Mouse (Mus musculus): ENCODE measurements around the gene Rae1.
A peak's percentile ranks its signal among the peaks of the same experiment; 100 is the strongest.

Gene Rae1

DNA sequence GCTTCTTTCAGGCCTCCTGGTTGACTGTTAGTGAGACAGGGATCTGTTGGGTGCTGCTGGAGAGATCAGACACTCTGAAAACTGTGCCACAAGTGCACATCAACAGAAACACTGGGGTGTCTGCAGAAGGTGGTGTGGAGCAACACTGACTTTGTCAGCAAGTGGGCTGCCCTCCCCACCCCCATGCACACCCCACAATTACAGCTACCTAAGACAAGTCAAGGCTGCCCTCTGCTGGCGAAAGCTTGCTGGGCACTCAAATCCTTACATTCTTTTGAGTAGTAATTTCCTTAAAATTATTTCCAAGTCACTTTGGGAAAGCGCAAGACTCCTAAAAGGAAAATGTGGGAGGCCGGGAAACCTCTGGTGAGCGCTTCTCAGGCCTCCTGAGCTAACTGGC, 3.7 kb upstream of the Rae1 start:
- DNase-seq, result peak; percentile 28

GRCm38 (mm10) chr2:172997748-172998147, 2.2 kb upstream of the Rae1 start:
- DNase-seq, result no peak

- no peak for DNase-seq
Measured at GRCm38 (mm10) chr2:172998478-172998877, 1.4 kb upstream of the Rae1 start.

DNA sequence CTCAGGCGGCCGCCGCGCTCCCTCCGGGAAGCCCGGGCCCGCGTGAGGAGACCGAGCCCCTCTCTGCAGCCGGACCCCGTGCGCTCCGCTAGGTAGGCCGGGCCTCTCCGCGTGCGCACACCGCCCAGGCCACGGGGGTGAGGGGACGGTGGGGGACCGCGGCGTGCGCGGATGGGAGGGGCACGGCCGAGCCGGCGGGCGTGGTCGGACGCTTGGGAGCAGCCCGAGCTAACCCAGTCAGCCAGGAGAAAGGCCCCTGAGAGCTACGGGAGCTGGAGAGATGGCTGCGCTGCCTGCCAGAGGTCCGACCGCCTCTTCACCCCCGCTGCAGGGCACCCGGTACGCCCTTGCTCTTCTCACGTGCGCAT, 352 bp downstream of the Rae1 start:
- DNase-seq, result no peak

- DNase-seq, result no peak
Measured at GRCm38 (mm10) chr2:173000921-173001320, 1.0 kb downstream of the Rae1 start.

- DNase-seq, result no peak
Measured at GRCm38 (mm10) chr2:173003737-173004136, 3.8 kb downstream of the Rae1 start.

DNA sequence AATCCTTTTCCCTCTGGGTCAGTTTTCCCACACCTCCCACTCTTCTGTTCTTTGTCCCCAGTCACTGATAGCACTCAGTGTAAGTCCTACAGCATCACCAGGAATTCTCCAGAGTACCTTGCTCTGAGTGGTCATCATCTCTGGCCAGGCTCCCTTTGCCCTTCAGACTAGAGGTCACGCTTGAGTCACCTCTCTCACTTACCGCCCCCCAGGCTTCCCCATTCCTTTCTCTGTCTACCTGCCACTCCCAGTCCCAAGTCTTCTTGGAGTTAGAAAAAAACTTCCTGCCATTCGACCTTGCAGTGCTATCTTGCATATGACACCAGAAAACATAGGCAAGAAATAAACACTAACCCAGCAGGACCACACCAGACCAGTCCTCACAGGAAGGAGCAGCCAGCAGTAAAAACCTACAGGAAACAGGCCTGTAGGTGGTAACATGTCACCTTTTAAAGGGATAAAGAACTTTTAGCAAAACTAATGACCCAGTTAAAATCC, 10.4 kb downstream of the Rae1 start:
- no peak for DNase-seq

- no peak for DNase-seq
Measured at GRCm38 (mm10) chr2:173011440-173011839, 11.5 kb downstream of the Rae1 start.

- DNase-seq, result no peak
Measured at GRCm38 (mm10) chr2:173014741-173015287, 14.9 kb downstream of the Rae1 start.

DNA sequence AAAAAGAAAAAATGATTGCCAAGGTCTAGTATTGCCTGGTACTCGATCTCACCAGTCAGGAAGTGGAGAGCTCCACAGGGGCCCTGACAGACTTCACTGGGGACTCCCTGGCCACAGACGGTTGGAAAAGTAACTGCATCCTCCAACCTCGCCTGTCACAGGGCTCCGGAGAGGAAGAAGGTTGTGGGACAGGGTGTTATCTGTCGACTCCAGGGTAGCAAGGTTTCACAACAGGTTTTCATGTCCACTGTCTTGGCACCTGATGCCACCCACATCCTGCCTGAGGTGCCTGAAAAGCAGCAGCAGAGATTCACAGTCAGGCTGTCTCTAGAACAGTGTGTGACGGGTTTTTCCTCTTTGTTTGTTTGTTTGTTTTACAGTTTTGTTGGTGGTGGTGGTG, 18.0 kb downstream of the Rae1 start:
- no peak for DNase-seq

GRCm38 (mm10) chr2:173018618-173019017, 18.7 kb downstream of the Rae1 start:
- DNase-seq, result no peak

DNA sequence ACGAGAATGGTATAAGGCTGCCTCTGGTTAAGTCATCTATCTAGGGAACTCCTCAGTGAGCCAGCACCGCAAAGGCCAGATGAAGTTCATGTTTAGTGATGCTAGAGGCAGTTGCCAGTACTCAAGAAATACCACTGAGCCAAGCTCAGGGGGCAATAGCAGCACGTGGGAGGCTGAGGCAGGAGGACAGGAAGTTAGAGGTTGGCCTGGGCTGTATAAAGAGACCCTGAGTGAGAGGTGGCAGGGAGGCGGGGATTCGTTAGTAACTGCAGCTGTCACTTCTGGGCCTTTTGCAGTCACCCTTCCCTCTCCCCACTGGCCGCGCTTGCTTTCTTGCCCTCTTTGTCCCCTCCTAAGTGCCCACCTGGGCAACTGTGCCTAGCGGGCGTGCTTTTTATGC, 19.4 kb downstream of the Rae1 start:
- DNase-seq, result no peak

DNA sequence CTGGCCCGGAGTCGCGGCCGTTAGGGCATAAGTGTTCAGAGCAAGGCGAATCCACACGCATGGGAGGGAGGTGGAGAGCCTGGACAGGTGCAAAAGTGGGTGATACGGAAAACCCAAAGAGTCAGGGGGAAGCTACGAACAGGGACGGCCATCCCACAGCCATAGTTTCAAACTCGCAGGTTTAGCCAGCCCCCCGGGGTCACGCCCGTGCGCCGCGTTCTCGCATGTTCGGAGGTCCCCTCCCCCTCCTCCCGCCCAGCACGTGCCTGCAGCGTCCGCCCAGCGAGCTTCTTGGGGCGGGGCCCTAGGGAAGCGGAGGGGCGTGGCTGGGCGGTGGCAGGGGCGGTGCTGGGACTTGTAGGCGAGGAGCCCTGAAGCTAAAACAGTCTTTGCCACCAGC, 19.9 kb downstream of the Rae1 start:
- DNase-seq, result peak; percentile 80

- DNase-seq, result peak; percentile 17
Measured at GRCm38 (mm10) chr2:173020430-173020829, 20.5 kb downstream of the Rae1 start, which contains the start of gene Rbm38. Gene Rbm38 (plus strand): TSS chr2:173020498.

GRCm38 (mm10) chr2:173021633-173022055, 21.7 kb downstream of the Rae1 start:
- peak; percentile 93 for DNase-seq

GRCm38 (mm10) chr2:173022056-173022681, 22.3 kb downstream of the Rae1 start:
- DNase-seq, result no peak

GRCm38 (mm10) chr2:173022813-173023212, 22.9 kb downstream of the Rae1 start:
- no peak for DNase-seq

DNA sequence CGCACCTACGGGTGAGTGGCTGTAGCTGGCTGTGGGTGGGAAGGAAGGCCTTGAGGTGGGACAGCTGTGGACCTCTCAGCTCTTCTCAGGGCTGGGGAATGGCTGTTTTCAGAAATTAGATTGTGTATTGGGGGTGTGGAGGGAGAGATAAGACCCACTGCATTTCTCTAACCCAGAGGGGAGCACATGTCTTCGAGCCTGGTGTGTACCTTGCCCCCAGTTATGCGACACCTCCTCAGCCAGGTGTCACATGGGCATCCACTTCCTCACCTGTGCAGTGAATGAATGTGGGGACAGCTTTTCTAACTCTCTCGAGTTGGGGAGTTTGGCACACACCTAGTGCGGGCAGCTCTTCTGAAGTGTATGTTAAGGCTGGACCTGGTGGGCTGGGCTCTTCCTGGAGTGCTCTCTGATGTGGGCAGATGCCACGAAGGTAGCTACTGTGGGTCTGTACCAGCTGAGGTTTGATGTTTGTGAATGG, 23.5 kb downstream of the Rae1 start:
- DNase-seq, result no peak

DNA sequence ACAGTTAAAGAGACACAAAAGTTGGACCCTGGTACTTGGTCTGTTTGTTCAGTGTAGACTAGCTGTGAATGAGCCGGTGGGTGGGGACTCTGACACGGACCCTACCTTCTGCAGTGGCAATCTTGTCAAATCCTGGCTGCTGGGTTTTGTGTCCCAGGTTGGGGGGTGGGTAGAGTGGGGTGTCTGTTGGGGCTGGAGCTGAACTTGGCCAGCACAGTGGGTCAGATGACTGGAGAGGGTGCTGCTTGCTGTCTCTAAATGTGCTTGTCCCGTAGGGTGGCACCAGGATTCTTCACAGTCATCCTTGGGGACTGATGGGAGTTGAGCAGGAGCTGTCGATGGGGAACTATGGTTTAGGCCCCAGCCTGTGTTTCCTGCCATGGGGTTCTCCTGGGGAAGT, 24.0 kb downstream of the Rae1 start:
- DNase-seq, result no peak

GRCm38 (mm10) chr2:173024392-173024791, 24.5 kb downstream of the Rae1 start:
- no peak for DNase-seq

DNA sequence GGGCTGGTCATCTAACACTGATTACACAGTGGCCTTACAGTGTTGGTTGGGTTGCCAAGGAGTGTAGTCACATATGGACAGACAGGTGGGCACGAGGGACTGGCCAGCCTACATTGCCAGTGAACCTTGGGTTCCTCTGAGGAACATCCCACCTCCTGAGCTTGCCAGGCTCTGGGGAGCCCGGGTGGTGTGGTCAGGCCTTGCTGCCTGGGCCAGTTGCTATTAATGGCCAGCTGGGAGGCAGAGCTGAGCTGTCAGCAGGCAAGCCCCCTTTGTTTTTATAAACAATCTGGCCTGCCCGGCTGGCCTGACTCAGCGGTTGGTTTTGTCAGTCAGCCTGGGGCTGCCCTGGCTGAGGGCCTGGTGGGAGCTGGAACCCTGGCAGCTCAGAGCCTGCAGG, 25.0 kb downstream of the Rae1 start:
- DNase-seq, result peak; percentile 21

DNA sequence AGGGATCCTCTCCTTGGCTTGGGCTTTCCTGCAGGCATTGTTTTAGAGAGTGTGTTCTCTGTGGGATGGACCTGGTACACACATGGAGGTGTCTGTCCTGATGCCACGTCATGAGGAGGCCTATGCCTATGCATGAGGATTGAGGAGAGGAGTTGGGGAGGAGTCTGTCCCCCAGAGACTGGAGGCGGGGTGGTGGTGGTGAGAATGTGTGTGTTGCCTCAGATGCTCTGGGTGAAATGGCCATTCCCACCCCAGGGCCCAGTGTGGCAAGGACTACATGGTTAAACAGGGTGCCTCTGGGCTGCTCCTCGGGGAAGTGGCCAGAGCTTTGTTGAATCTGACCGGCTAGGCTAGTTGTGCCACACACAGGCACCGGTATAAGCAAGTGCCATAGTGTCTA, 26.4 kb downstream of the Rae1 start:
- no peak for DNase-seq

DNA sequence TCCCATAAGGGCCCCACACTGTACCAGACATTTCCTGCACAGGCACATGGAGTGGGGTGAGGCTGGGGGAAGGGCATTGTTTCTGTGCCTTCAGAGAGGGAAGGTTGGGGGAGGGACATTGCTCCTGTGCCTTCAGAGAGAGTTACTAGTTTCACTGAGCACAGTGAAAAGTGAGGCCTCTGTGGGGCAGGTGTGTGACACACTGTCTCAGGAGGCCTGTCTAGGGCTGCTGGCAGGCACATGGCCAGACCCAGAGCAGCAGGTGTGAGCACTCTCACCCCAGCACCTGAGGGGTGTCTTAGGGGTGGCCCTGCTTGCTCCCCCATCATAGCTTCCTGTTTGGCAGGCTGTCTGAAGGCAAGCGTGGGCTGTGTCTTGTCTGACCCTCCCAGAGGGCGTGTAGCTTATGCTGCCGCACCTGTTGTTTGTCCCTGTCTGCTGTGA, 26.8 kb downstream of the Rae1 start:
- no peak for DNase-seq

DNA sequence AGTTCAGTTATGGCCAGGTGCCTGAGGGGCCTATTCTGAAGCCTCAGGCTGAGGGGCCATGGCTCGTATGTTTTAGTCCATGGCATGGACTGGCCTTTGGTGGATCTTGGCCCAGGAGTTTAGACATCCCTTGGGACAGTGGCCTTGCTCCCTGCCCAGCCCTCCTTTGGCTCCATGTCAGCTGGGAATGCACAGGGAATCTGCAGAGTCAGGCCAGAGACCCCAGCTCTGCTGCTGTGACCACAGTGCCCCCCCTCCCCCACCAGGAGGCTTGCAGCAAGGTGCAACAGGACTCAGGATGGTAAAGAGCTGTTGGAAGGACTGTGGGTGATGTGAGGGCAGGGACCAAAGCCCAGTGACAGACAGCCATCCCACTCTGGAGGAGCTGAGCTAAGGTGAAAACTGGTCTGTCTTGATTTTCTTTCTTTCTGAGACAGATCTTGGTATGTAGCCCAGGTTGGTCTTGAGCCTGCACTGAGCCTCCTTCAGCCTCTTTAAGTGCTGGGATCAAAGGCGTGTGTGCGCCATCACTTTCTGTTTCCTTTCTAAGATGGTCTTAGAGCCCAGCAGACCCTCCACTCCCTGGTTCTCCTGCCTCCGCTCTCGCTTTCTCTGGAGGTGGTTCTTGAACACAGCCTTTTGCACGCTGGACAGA, 27.4 kb downstream of the Rae1 start:
- no peak for DNase-seq
